Mouse (Mus musculus) hindbrain, embryonic 11.5 days (tissue): ENCODE results near the gene Cbfa2t2. TPM values are rescaled to one million over a fixed set of nuclear protein-coding genes. Genes with fewer than 3 reads are reported as not detected.

Source experiments
- polyA plus RNA-seq: library from polyadenylated mRNA; unstranded; fragments of >200 nt; fragmentation: Nextera tagmentation; extraction: Ambion mirVana; gene quantifications from 2 replicates; pipeline ENCODE4 v1.2.1, GENCODE M21; 2014

Cbfa2t2 gene
- polyA plus RNA-seq, 1 experiment from 2014 or later, result 68.2 TPM

Other genes with a start within 250 kb of the Cbfa2t2 start
- gene Bpifb1, start 245.7 kb upstream of the Cbfa2t2 start, polyA plus RNA-seq, result not detected in 2 replicates
- 0.50 TPM in 1 of 2 replicates, not detected in the other for gene Bpifb5, start 212.7 kb upstream of the Cbfa2t2 start, polyA plus RNA-seq
- not detected in 2 replicates for gene Bpifb9a, start 178.6 kb upstream of the Cbfa2t2 start, polyA plus RNA-seq
- not detected in 2 replicates for gene Bpifb9b, start 129.3 kb upstream of the Cbfa2t2 start, polyA plus RNA-seq
- gene Cdk5rap1, start 63.5 kb upstream of the Cbfa2t2 start, polyA plus RNA-seq, result 13.2 and 15.8 TPM in 2 replicates
- gene Snta1, start 28.4 kb upstream of the Cbfa2t2 start, polyA plus RNA-seq, result 2.1 TPM in 2 replicates
- gene 1700003F12Rik, start 110.6 kb downstream of the Cbfa2t2 start, polyA plus RNA-seq, result 2.5 and 3.0 TPM in 2 replicates
- gene Actl10, start 115.3 kb downstream of the Cbfa2t2 start, polyA plus RNA-seq, result 0.32 and 0.69 TPM in 2 replicates
- gene Necab3, start 122.4 kb downstream of the Cbfa2t2 start, polyA plus RNA-seq, result 10.8 and 12.5 TPM in 2 replicates
- 13.0 and 16.9 TPM in 2 replicates for gene E2f1, start 133.4 kb downstream of the Cbfa2t2 start, polyA plus RNA-seq
- gene Pxmp4, start 167.2 kb downstream of the Cbfa2t2 start, polyA plus RNA-seq, result 12.8 and 14.1 TPM in 2 replicates
- 1.0 and 1.5 TPM in 2 replicates for gene Zfp341, start 176.8 kb downstream of the Cbfa2t2 start, polyA plus RNA-seq
- gene 4930519P11Rik, start 177.0 kb downstream of the Cbfa2t2 start, polyA plus RNA-seq, result 0.56 and 1.0 TPM in 2 replicates
- 15.2 and 15.7 TPM in 2 replicates for gene Chmp4b, start 215.2 kb downstream of the Cbfa2t2 start, polyA plus RNA-seq